Mouse (Mus musculus) neutrophil, adult 5-6 weeks (primary cell): ENCODE measurements around the gene Serinc5. TPM values are rescaled to one million over a fixed set of nuclear protein-coding genes. Genes with fewer than 3 reads are reported as not detected.

Experiments
- ATAC-seq: fragments of 151-379, 151-347 bp; 2 replicates; pipeline ENCODE4 v1.8.0; 2017; ENCODE audit warnings: mild to moderate bottlenecking, moderate TSS enrichment; ENCODE audit not compliant: insufficient number of reproducible peaks, poor library complexity, low FRiP score, severe bottlenecking; ENCODE audit errors: extremely low read depth
- total RNA-seq: library from RNA; stranded (forward); fragments of 200-1000 nt; gene quantifications from 2 replicates; pipeline ENCODE4 v1.2.3, GENCODE M21; 2017

Serinc5 gene
- total RNA-seq, 1 experiment from 2014 or later: 54.0 TPM

GRCm38 (mm10) chr13:92611254-92611784, 428 bp downstream of the Serinc5 start:
- no peak for ATAC-seq

- ATAC-seq: no peak
Observed at GRCm38 (mm10) chr13:92611917-92612316, 1.0 kb downstream of the Serinc5 start.

GRCm38 (mm10) chr13:92613094-92613493, 2.2 kb downstream of the Serinc5 start:
- no peak for ATAC-seq

- ATAC-seq: no peak
Observed at GRCm38 (mm10) chr13:92615201-92615600, 4.3 kb downstream of the Serinc5 start.

GRCm38 (mm10) chr13:92616459-92616858, 5.6 kb downstream of the Serinc5 start:
- no peak for ATAC-seq

GRCm38 (mm10) chr13:92626196-92626595, 15.3 kb downstream of the Serinc5 start:
- ATAC-seq: no peak

GRCm38 (mm10) chr13:92626725-92627124, 15.8 kb downstream of the Serinc5 start:
- ATAC-seq: no peak

GRCm38 (mm10) chr13:92629509-92629908, 18.6 kb downstream of the Serinc5 start:
- ATAC-seq: no peak

GRCm38 (mm10) chr13:92631450-92631849, 20.6 kb downstream of the Serinc5 start:
- ATAC-seq: no peak

- no peak for ATAC-seq
Observed at GRCm38 (mm10) chr13:92632550-92632949, 21.7 kb downstream of the Serinc5 start.

- no peak for ATAC-seq
Observed at GRCm38 (mm10) chr13:92635040-92635439, 24.1 kb downstream of the Serinc5 start.

GRCm38 (mm10) chr13:92636226-92636909, 25.5 kb downstream of the Serinc5 start:
- no peak for ATAC-seq

GRCm38 (mm10) chr13:92636910-92637275, 26.0 kb downstream of the Serinc5 start:
- ATAC-seq: peak; percentile 58; the same call in 1 of the 2 replicates

GRCm38 (mm10) chr13:92639093-92640014, 28.5 kb downstream of the Serinc5 start:
- ATAC-seq: peak; percentile 70

GRCm38 (mm10) chr13:92644199-92644598, 33.3 kb downstream of the Serinc5 start:
- ATAC-seq: no peak

GRCm38 (mm10) chr13:92644753-92645152, 33.9 kb downstream of the Serinc5 start:
- ATAC-seq: no peak

- ATAC-seq: no peak
Observed at GRCm38 (mm10) chr13:92647695-92648094, 36.8 kb downstream of the Serinc5 start.

GRCm38 (mm10) chr13:92649111-92649510, 38.2 kb downstream of the Serinc5 start:
- ATAC-seq: no peak

- ATAC-seq: no peak
Observed at GRCm38 (mm10) chr13:92650956-92651355, 40.1 kb downstream of the Serinc5 start.

GRCm38 (mm10) chr13:92652498-92652897, 41.6 kb downstream of the Serinc5 start:
- no peak for ATAC-seq
